Mouse (Mus musculus): ENCODE measurements around the gene Lmna.

The Lmna gene

DNA sequence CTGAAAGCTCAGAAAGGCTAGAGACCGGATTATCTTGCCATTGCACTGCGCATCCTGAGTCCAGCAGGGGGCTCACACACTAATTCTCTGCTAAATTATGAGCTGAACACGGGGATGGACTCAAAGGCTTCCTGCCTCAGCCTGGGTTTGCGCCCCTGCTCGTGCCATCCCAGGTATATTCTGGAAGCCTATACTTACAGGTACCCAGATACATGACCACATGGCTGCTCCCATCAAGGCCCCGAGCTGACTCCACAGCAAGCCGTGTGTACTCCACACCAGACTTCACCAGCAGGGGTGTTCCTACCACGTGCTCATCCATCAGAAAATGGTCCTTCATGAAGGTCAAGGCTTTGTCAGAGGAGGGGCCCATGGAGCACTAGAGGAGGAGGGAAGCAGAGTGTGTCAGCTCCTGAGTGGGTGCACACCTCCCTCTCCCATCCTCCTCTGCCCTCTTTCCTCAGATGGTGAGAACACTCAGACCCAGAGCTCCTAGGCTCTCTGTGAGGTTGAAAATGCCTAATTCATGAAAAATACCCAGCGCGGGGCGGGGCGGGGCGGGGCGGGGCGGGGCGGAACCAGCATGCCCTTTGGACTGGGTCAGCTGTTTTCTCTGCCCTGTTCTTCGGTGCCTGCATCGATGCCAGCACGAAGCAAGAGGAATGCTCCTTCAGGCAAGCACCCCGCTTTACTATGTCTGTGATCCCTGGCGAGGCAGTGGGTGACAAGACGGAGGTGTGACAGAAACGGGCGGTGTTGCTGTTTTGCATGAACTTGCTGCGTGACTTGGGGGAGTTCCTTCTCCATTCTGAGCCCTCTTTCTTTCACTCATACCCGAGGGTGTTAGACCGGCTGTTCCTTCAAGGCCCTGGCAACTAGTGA is 69.0 kb downstream of the Lmna start:
- peak; percentile 67 for DNase-seq

DNA sequence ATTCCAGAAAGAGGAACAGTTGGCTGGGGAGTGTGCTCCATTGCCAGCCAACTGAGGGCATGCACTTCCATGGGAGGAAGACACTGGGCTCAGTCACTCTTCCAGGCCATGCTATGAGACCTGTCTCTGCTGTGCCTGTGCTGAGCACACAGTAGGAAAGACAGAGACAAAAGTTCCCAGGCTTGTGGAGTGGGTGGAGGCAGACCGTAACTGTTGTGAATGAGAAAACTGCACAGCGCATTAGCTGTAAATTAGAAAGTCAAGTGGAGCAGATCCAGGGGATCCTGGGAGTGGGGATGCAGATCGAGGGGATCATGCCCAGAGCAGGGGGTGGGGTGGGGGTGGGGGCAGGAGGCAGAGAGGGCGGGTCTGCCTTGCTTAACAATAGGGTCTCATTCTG is 70.2 kb downstream of the Lmna start:
- DNase-seq, result no peak

DNA sequence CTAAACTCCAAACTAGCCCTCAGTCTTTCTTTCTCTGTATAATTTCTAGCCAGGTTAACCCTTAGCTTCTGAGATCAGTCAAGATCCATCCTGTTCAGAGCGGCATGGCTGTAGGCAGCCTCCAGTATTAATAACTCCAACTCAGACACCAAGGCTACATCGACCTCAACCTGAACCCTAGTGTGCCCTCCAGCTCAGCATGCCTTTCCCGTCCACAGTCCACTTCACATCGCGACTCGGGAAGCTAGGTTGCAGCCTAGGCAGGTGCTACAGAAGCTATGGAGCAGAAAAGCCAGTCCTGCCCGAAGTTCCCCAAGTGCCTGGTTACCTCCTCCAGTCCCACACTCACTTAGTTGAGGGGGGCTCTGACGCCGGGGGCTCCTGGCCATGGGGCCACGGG is 72.3 kb downstream of the Lmna start:
- no peak for DNase-seq

DNA sequence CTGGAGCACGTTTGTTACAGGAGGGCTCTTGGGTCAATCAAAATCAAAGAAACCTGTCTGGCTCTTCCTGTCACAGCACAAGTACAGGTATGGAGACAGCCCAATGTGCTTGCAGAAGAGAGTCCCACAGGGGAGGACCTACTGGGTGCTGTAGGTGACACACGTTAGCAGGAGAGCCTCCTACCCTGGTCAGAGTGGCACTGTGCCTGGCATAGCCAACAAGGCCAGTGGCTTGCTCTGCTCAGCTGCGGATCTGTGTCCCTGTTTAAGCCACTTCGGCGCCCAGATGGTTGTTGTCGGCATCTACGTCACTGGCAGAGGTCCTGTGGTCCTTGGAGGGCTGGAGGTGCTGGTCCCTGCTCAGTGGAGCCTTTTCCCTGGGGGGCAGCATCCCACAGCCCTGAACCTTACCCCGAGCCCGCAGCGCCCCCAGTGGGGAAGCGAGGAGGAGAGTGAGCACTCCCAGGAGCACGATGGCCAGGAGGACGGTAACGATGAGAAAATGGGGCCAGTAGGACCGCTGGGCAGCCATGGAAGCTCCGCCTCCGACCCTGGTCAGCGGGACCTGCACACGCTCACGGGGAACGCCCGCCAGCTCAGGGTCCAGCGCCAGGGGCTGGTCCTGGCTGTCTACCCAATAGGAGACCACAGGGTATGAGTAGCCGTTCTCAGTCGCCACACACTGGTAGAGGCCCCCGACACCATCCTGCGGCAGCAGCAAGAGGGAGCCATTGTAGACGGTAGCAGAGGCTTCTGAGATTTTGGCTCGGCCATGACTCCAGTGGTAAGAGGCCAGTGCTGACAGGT is 73.2 kb downstream of the Lmna start:
- peak; percentile 44 for DNase-seq

DNA sequence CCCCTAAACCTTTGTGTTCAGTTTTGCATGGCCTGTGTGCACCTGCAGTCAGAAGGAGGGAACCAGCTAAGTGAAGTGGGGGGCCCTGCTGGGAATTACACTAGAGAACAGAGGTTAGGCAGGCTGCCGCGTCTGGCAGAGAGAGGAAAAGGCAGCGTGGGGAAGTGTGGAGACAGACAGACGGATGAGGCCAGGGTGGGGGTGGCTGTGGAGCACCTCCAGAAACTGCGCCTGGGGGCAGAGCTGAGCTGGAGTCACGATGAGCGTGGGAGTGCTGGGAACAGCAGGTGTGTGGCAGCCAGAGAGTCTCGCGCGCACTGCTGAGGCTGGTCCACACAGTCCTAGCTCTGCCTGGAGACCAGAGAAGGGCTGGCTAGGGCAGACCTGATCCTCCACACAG is 74.2 kb downstream of the Lmna start:
- peak; percentile 18 for DNase-seq
